Mouse (Mus musculus): ENCODE results near the gene Ccdc188.

- TF ChIP-seq CTCF (IDR thresholded peaks at IDR 0.05; ENCODE audit: low read depth) = peak; percentile 97
- TF ChIP-seq EP300 (IDR thresholded peaks at IDR 0.05; ENCODE audit: low read depth) = no peak
Measured at GRCm38 (mm10) chr16:18172266-18172855, 45.3 kb upstream of the Ccdc188 start.

Measured in liver, postnatal 0 days (tissue).